Mouse (Mus musculus): ENCODE results near the gene Omg. TPM values are rescaled to one million over a fixed set of nuclear protein-coding genes. Genes with fewer than 3 reads are reported as not detected.

Gene Omg
- polyA plus RNA-seq, 1 experiment from 2014 or later, result 0.12 TPM

DNA sequence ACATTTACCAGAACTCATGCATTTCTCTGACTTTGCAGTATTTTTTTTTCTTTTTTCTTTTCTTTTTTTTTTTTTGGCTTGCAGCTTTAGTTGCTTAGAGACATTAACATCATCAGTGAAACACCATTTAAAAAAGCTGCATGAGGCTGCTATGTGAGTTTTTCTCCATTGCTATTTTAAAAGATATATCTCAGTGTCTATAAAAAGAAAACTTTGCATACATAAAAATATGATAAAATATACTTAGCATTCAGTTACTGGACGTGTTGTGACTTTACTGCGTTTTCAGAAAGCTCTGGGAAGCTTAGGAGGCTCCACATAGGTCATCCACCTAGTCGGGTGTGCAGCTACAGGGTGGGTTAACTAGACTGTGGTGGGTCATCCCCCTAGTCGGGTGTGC, 44.0 kb downstream of the Omg start:
- Histone ChIP-seq H3K9ac (ENCODE audit: low read depth, low read length) (no peak overlapping the region), H3K9me3 (ENCODE audit: control insufficient read depth, low read length) (no peaks in the 10 kb centered on the region), H3K4me3 (ENCODE audit: low read depth, low read length) (no peak overlapping the region), H3K36me3 (ENCODE audit: control insufficient read depth, insufficient read depth, low read length) (peaks cover 11% of the 10 kb centered on the region; the same call in 1 of the 2 replicates), H3K4me1 (replicated peaks; ENCODE audit: control insufficient read depth, insufficient read depth, low read length) (no peaks in the 10 kb centered on the region), H3K27ac (ENCODE audit: low read depth, low read length) (no peak overlapping the region), H3K27me3 (replicated peaks; ENCODE audit: control insufficient read depth, insufficient read depth, low read length) (no peaks in the 10 kb centered on the region), H3K4me2 (no peak overlapping the region)
- ATAC-seq (replicated peaks; ENCODE audit: low FRiP score) (no peak), DNase-seq (ENCODE audit: low spot score) (no peak)
- WGBS, result 91% methylated on average over 4 of the region's 4 CpGs

DNA sequence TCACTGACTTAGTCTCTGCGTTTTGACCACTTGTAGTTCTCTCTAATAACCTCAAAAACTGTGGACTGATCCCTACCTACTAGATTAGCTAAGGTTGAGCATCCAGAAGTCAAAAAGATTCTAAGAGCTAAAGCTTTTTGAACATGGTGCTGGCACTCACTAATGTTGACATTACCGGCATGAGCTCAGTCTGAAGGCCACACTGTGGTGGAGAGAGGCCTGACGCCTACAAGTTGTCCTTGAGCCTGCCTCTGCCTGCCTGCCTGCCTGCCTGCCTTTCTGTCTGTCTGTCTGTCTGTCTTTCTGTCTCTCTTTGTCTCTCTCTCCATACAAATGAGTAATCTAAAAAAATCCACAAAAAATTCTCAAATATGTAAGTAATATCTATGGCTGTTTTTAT, 46.0 kb downstream of the Omg start:
- Histone ChIP-seq H3K9me3 (ENCODE audit: control insufficient read depth, low read length) (no peaks in the 10 kb centered on the region), H3K27ac (ENCODE audit: low read depth, low read length) (no peak overlapping the region), H3K4me3 (ENCODE audit: low read depth, low read length) (no peak overlapping the region), H3K4me2 (no peak overlapping the region), H3K9ac (ENCODE audit: low read depth, low read length) (no peak overlapping the region), H3K4me1 (replicated peaks; ENCODE audit: control insufficient read depth, insufficient read depth, low read length) (no peaks in the 10 kb centered on the region), H3K36me3 (ENCODE audit: control insufficient read depth, insufficient read depth, low read length) (peaks cover 10% of the 10 kb centered on the region; the same call in 1 of the 2 replicates), H3K27me3 (replicated peaks; ENCODE audit: control insufficient read depth, insufficient read depth, low read length) (no peaks in the 10 kb centered on the region)
- WGBS, result 84% methylated on average over 3 of the region's 3 CpGs
- DNase-seq (ENCODE audit: low spot score) (no peak), ATAC-seq (replicated peaks; ENCODE audit: low FRiP score) (no peak)

- ATAC-seq (replicated peaks; ENCODE audit: low FRiP score), result no peak
- no peak overlapping the region for H3K9ac ChIP-seq (ENCODE audit: low read depth, low read length)
- no peak overlapping the region for H3K27ac ChIP-seq (ENCODE audit: low read depth, low read length)
- H3K4me2 ChIP-seq, result no peak overlapping the region
- H3K9me3 ChIP-seq (ENCODE audit: control insufficient read depth, low read length), result no peaks in the 10 kb centered on the region
- H3K36me3 ChIP-seq (ENCODE audit: control insufficient read depth, insufficient read depth, low read length), result peaks cover 7% of the 10 kb centered on the region; the same call in 1 of the 2 replicates
- no peak for DNase-seq (ENCODE audit: low spot score)
- no peak overlapping the region for H3K4me3 ChIP-seq (ENCODE audit: low read depth, low read length)
- H3K4me1 ChIP-seq (replicated peaks; ENCODE audit: control insufficient read depth, insufficient read depth, low read length), result no peaks in the 10 kb centered on the region
- H3K27me3 ChIP-seq (replicated peaks; ENCODE audit: control insufficient read depth, insufficient read depth, low read length), result no peaks in the 10 kb centered on the region
Observed at GRCm38 (mm10) chr11:79452966-79453365, 50.9 kb downstream of the Omg start.

Other genes starting within 250 kb of the Omg start
- gene Wsb1, start 249.4 kb downstream of the Omg start, polyA plus RNA-seq (2014; fragmentation: Nextera tagmentation; extraction: Ambion mirVana), result 114 and 123 TPM in 2 replicates
- gene Gm9964, start 207.2 kb downstream of the Omg start, polyA plus RNA-seq (2014; fragmentation: Nextera tagmentation; extraction: Ambion mirVana), result not detected in 2 replicates
- gene Nf1, start 164.4 kb downstream of the Omg start, polyA plus RNA-seq (2014; fragmentation: Nextera tagmentation; extraction: Ambion mirVana), result 4.9 TPM in 2 replicates
- gene Evi2b, start 19.7 kb upstream of the Omg start, polyA plus RNA-seq (2014; fragmentation: Nextera tagmentation; extraction: Ambion mirVana), result 12.7 and 14.4 TPM in 2 replicates
- 1.2 and 1.7 TPM in 2 replicates for gene Evi2, start 26.5 kb upstream of the Omg start, polyA plus RNA-seq (2014; fragmentation: Nextera tagmentation; extraction: Ambion mirVana)
- 5.7 and 5.9 TPM in 2 replicates for gene Evi2a, start 26.5 kb upstream of the Omg start, polyA plus RNA-seq (2014; fragmentation: Nextera tagmentation; extraction: Ambion mirVana)
- gene Rab11fip4, start 87.1 kb upstream of the Omg start, polyA plus RNA-seq (2014; fragmentation: Nextera tagmentation; extraction: Ambion mirVana), result 2.2 and 2.9 TPM in 2 replicates